Mouse (Mus musculus): ENCODE data around the gene Gm42674.
A peak's percentile ranks its signal among the peaks of the same experiment; 100 is the strongest.

Gm42674 gene

GRCm38 (mm10) chr3:90601486-90602110 is at the start of gene Gm42674:
Gene Gm42674, plus strand, starts transcription at chr3:90601904.
- peak; percentile 75 for DNase-seq (ENCODE audit: low read depth, low spot score)

GRCm38 (mm10) chr3:90552231-90552630 is 49.5 kb upstream of the Gm42674 start:
- DNase-seq (ENCODE audit: low read depth, low spot score), result peak; percentile 82

- peak; percentile 78 for DNase-seq (ENCODE audit: low read depth, low spot score)
Measured at GRCm38 (mm10) chr3:90555954-90556353, 45.8 kb upstream of the Gm42674 start.

GRCm38 (mm10) chr3:90560008-90560628 is 41.6 kb upstream of the Gm42674 start, which contains the start of gene S100a3:
Gene S100a3, plus strand, starts transcription at chr3:90560578.
- no peak for DNase-seq (ENCODE audit: low read depth, low spot score)

GRCm38 (mm10) chr3:90574691-90575090 is 27.0 kb upstream of the Gm42674 start:
- peak; percentile 81 for DNase-seq (ENCODE audit: low read depth, low spot score)

GRCm38 (mm10) chr3:90575320-90575719 is 26.4 kb upstream of the Gm42674 start:
- peak; percentile 79 for DNase-seq (ENCODE audit: low read depth, low spot score)

GRCm38 (mm10) chr3:90576351-90577001 is 25.2 kb upstream of the Gm42674 start:
- DNase-seq (ENCODE audit: low read depth, low spot score), result peak; percentile 43

GRCm38 (mm10) chr3:90579433-90579832 is 22.3 kb upstream of the Gm42674 start:
- DNase-seq (ENCODE audit: low read depth, low spot score), result no peak

GRCm38 (mm10) chr3:90581141-90581540 is 20.6 kb upstream of the Gm42674 start:
- DNase-seq (ENCODE audit: low read depth, low spot score), result no peak

- DNase-seq (ENCODE audit: low read depth, low spot score), result no peak
Measured at GRCm38 (mm10) chr3:90582156-90582555, 19.5 kb upstream of the Gm42674 start.

- no peak for DNase-seq (ENCODE audit: low read depth, low spot score)
Measured at GRCm38 (mm10) chr3:90582556-90582955, 19.1 kb upstream of the Gm42674 start.

- DNase-seq (ENCODE audit: low read depth, low spot score), result peak; percentile 91
Measured at GRCm38 (mm10) chr3:90583893-90584292, 17.8 kb upstream of the Gm42674 start.

GRCm38 (mm10) chr3:90585595-90585994 is 16.1 kb upstream of the Gm42674 start:
- peak; percentile 98 for DNase-seq (ENCODE audit: low read depth, low spot score)

- DNase-seq (ENCODE audit: low read depth, low spot score), result no peak
Measured at GRCm38 (mm10) chr3:90586016-90586643, 15.6 kb upstream of the Gm42674 start.

- DNase-seq (ENCODE audit: low read depth, low spot score), result peak; percentile 99
Measured at GRCm38 (mm10) chr3:90586906-90587305, 14.8 kb upstream of the Gm42674 start.

GRCm38 (mm10) chr3:90587361-90588101 is 14.2 kb upstream of the Gm42674 start:
- peak; percentile 98 for DNase-seq (ENCODE audit: low read depth, low spot score)

- peak; percentile 89 for DNase-seq (ENCODE audit: low read depth, low spot score)
Measured at GRCm38 (mm10) chr3:90589390-90589789, 12.3 kb upstream of the Gm42674 start.

- DNase-seq (ENCODE audit: low read depth, low spot score), result no peak
Measured at GRCm38 (mm10) chr3:90589947-90590346, 11.8 kb upstream of the Gm42674 start, which contains the start of gene S100a2. Gene S100a2, plus strand, starts transcription at chr3:90590247.

GRCm38 (mm10) chr3:90594466-90594865 is 7.2 kb upstream of the Gm42674 start:
- no peak for DNase-seq (ENCODE audit: low read depth, low spot score)

- DNase-seq (ENCODE audit: low read depth, low spot score), result no peak
Measured at GRCm38 (mm10) chr3:90595556-90595955, 6.1 kb upstream of the Gm42674 start.

GRCm38 (mm10) chr3:90596810-90597209 is 4.9 kb upstream of the Gm42674 start:
- no peak for DNase-seq (ENCODE audit: low read depth, low spot score)

Measured in 3T3-L1 (cell line).